In genomic region chr4:120131441-120132220, GRCm38 (mm10) we compare ENCODE assay signal across 9 mouse cellular contexts. TPM values are rescaled to one million over a fixed set of nuclear protein-coding genes. Genes with fewer than 3 reads are reported as not detected.
DNase-seq lines count a peak whose midpoint lies in the region; ATAC-seq and TF ChIP-seq lines count a peak whose summit lies in the region.
"Had no signal": no experiment of that assay in that cellular context is flagged by ENCODE, and none has a peak within 500 bp of the region (broad histone marks: within the 10 kb centered on the region; RNA-seq: fewer than 3 reads in every experiment).

No protein-coding gene starts in this region.

- WGBS in hindbrain, embryonic 10.5 days = 84% methylated on average over 24 of the region's 24 CpGs
- WGBS in hindbrain, embryonic 16.5 days = 68% methylated on average over 24 of the region's 24 CpGs
- 47% methylated on average over 24 of the region's 24 CpGs for WGBS in heart, embryonic 13.5 days
- WGBS in lung, postnatal 0 days = 44% methylated on average over 24 of the region's 24 CpGs
- WGBS in forebrain, embryonic 12.5 days = 80% methylated on average over 24 of the region's 24 CpGs

- H3K4me2 ChIP-seq in hindbrain, embryonic 16.5 days (ENCODE audit: low read length) = no peak overlapping the region
- no peak overlapping the region for H3K4me2 ChIP-seq in heart, embryonic 13.5 days
- H3K4me2 ChIP-seq in lung, postnatal 0 days (replicated peaks; ENCODE audit: low read depth, low read length) = no peak overlapping the region
- H3K4me2 ChIP-seq in forebrain, embryonic 12.5 days = no peak overlapping the region
- H3K4me2 ChIP-seq: embryonic facial prominence, embryonic 15.5 days had no signal

- H3K4me3 ChIP-seq in hindbrain, embryonic 10.5 days = no peak overlapping the region
- no peak overlapping the region for H3K4me3 ChIP-seq in hindbrain, embryonic 16.5 days (ENCODE audit: low read length)
- no peak overlapping the region for H3K4me3 ChIP-seq in heart, embryonic 13.5 days
- no peak overlapping the region for H3K4me3 ChIP-seq in lung, postnatal 0 days (ENCODE audit: low read depth, low read length)
- no peak overlapping the region for H3K4me3 ChIP-seq in forebrain, embryonic 12.5 days (replicated peaks)
- H3K4me3 ChIP-seq: embryonic facial prominence, embryonic 15.5 days had no signal

- H3K36me3 ChIP-seq in hindbrain, embryonic 10.5 days = no peaks in the 10 kb centered on the region
- no peaks in the 10 kb centered on the region for H3K36me3 ChIP-seq in hindbrain, embryonic 16.5 days (ENCODE audit: control insufficient read depth, insufficient read depth, low read length)
- no peaks in the 10 kb centered on the region for H3K36me3 ChIP-seq in heart, embryonic 13.5 days
- H3K36me3 ChIP-seq in lung, postnatal 0 days (ENCODE audit: insufficient read depth, low read length) = no peaks in the 10 kb centered on the region
- H3K36me3 ChIP-seq in forebrain, embryonic 12.5 days (replicated peaks) = no peaks in the 10 kb centered on the region
- H3K36me3 ChIP-seq: embryonic facial prominence, embryonic 15.5 days had no signal

- no peak overlapping the region for H3K9ac ChIP-seq in hindbrain, embryonic 16.5 days (ENCODE audit: low read depth, low read length)
- peak overlapping the region; percentile 24 for H3K9ac ChIP-seq in heart, embryonic 13.5 days
- H3K9ac ChIP-seq in lung, postnatal 0 days (replicated peaks; ENCODE audit: low read depth) = no peak overlapping the region
- H3K9ac ChIP-seq in forebrain, embryonic 12.5 days = no peak overlapping the region
- H3K9ac ChIP-seq: embryonic facial prominence, embryonic 15.5 days had no signal

- 0 out of 2 replicates have a peak overlapping the region, but pooled peaks have one; percentile 35 for H3K27ac ChIP-seq in hindbrain, embryonic 10.5 days
- no peak overlapping the region for H3K27ac ChIP-seq in hindbrain, embryonic 16.5 days (ENCODE audit: low read depth, low read length)
- H3K27ac ChIP-seq in heart, embryonic 13.5 days (replicated peaks) = peak overlapping the region; percentile 40; the same call in 1 of the 2 replicates
- H3K27ac ChIP-seq in lung, postnatal 0 days (ENCODE audit: low read length) = no peak overlapping the region
- no peak overlapping the region for H3K27ac ChIP-seq in forebrain, embryonic 12.5 days
- H3K27ac ChIP-seq: embryonic facial prominence, embryonic 15.5 days had no signal

- ATAC-seq in hindbrain, embryonic 16.5 days = no peak
- ATAC-seq in heart, embryonic 13.5 days (ENCODE audit: extremely low read depth, insufficient number of reproducible peaks, low FRiP score, low TSS enrichment) = peak; percentile 51; the same call in 1 of the 2 replicates
- peak; percentile 89 for ATAC-seq in lung, postnatal 0 days
- ATAC-seq in forebrain, embryonic 12.5 days (ENCODE audit: low FRiP score) = no peak

- TF ChIP-seq CTCF in lung, postnatal 0 days (IDR thresholded peaks at IDR 0.05) = no peak

- DNase-seq in hindbrain, embryonic 10.5 days (ENCODE audit: low spot score) = no peak
- DNase-seq in adrenal gland, adult 18-20 months (ENCODE audit: low spot score in 2 of 2) = peak; percentile 84 to 86
- DNase-seq in lung, postnatal 0 days (ENCODE audit: low spot score) = peak; percentile 82
- DNase-seq in natural killer cell, adult 2 months (ENCODE audit: low spot score in 2 of 2) = no peak
- DNase-seq in right cerebral cortex, adult 2 months (ENCODE audit: low spot score in 2 of 2) = no peak

- H3K9me3 ChIP-seq in hindbrain, embryonic 10.5 days = no peaks in the 10 kb centered on the region
- H3K9me3 ChIP-seq in hindbrain, embryonic 16.5 days (ENCODE audit: control insufficient read depth, low read length) = no peaks in the 10 kb centered on the region
- H3K9me3 ChIP-seq in heart, embryonic 13.5 days = no peaks in the 10 kb centered on the region
- H3K9me3 ChIP-seq in lung, postnatal 0 days (ENCODE audit: low read length) = no peaks in the 10 kb centered on the region
- no peaks in the 10 kb centered on the region for H3K9me3 ChIP-seq in forebrain, embryonic 12.5 days
- H3K9me3 ChIP-seq: embryonic facial prominence, embryonic 15.5 days had no signal

- H3K4me1 ChIP-seq in hindbrain, embryonic 10.5 days (replicated peaks) = peaks cover 18% of the 10 kb centered on the region
- H3K4me1 ChIP-seq in hindbrain, embryonic 16.5 days (ENCODE audit: control insufficient read depth, insufficient read depth, low read depth, low read length) = no peaks in the 10 kb centered on the region
- H3K4me1 ChIP-seq in heart, embryonic 13.5 days = peaks cover 36% of the 10 kb centered on the region
- no peaks in the 10 kb centered on the region; the same call in 1 of the 2 replicates for H3K4me1 ChIP-seq in lung, postnatal 0 days (ENCODE audit: insufficient read depth, low read depth, low read length)
- H3K4me1 ChIP-seq in forebrain, embryonic 12.5 days = 0 out of 2 replicates have a peak, but pooled peaks cover 4% of the 10 kb centered on the region

- no peaks in the 10 kb centered on the region for H3K27me3 ChIP-seq in hindbrain, embryonic 10.5 days (ENCODE audit: insufficient read depth, poor library complexity, severe bottlenecking)
- H3K27me3 ChIP-seq in hindbrain, embryonic 16.5 days (replicated peaks; ENCODE audit: control insufficient read depth, insufficient read depth, low read length) = no peaks in the 10 kb centered on the region
- H3K27me3 ChIP-seq in heart, embryonic 13.5 days (replicated peaks) = peaks cover 6% of the 10 kb centered on the region; the same call in 1 of the 2 replicates
- no peaks in the 10 kb centered on the region for H3K27me3 ChIP-seq in lung, postnatal 0 days (replicated peaks; ENCODE audit: insufficient read depth, low read length)
- H3K27me3 ChIP-seq in forebrain, embryonic 12.5 days = 0 out of 2 replicates have a peak, but pooled peaks cover 3% of the 10 kb centered on the region
- H3K27me3 ChIP-seq: embryonic facial prominence, embryonic 15.5 days had no signal

- TF ChIP-seq EP300 in lung, postnatal 0 days (IDR thresholded peaks at IDR 0.05) = peak; percentile 65; the same call in 1 of the 2 replicates

RNA-seq across cellular contexts. Expression of gene Edn2, which starts 29.4 kb away (rescaled TPM):
- 0.10 TPM in 1 of 2 replicates, not detected in the other for polyA plus RNA-seq in hindbrain, embryonic 10.5 days (2016; fragmentation: Nextera tagmentation; extraction: Ambion mirVana)
- polyA plus RNA-seq in hindbrain, embryonic 16.5 days (2015; fragmentation: Nextera tagmentation; extraction: Ambion mirVana) = 0.31 TPM in 1 of 2 replicates, not detected in the other
- under 1 TPM in 1 of 2 experiments, not detected in 1; 0.26 TPM for total RNA-seq in adrenal gland, adult 18-20 months (2021)
- 0.62 and 0.96 TPM in 2 replicates for polyA plus RNA-seq in heart, embryonic 13.5 days (2015; fragmentation: Nextera tagmentation; extraction: Ambion mirVana)
- polyA plus RNA-seq in lung, postnatal 0 days (2015; fragmentation: Nextera tagmentation; extraction: Ambion mirVana) = 0.12 and 0.18 TPM in 2 replicates
- polyA plus RNA-seq in forebrain, embryonic 12.5 days (2016; fragmentation: Nextera tagmentation; extraction: Ambion mirVana) = 0.22 TPM in 1 of 2 replicates, not detected in the other

Comparison
In these comparisons a context has a peak if more than half of its experiments do, and no peak if none do; other contexts are left out.
1. H3K27ac ChIP-seq: peak in hindbrain, embryonic 10.5 days (single experiment) and heart, embryonic 13.5 days (single experiment); none in hindbrain, embryonic 16.5 days (single experiment), lung, postnatal 0 days (single experiment) and forebrain, embryonic 12.5 days (single experiment).
2. DNase-seq: peak in adrenal gland, adult 18-20 months (2 of 2) and lung, postnatal 0 days (single experiment); none in hindbrain, embryonic 10.5 days (single experiment), natural killer cell, adult 2 months (0 of 2) and right cerebral cortex, adult 2 months (0 of 2).
3. ATAC-seq: peak in heart, embryonic 13.5 days (single experiment) and lung, postnatal 0 days (single experiment); none in hindbrain, embryonic 16.5 days (single experiment) and forebrain, embryonic 12.5 days (single experiment).